Mouse (Mus musculus): ENCODE data around the gene Oprm1.

Oprm1 gene

DNA sequence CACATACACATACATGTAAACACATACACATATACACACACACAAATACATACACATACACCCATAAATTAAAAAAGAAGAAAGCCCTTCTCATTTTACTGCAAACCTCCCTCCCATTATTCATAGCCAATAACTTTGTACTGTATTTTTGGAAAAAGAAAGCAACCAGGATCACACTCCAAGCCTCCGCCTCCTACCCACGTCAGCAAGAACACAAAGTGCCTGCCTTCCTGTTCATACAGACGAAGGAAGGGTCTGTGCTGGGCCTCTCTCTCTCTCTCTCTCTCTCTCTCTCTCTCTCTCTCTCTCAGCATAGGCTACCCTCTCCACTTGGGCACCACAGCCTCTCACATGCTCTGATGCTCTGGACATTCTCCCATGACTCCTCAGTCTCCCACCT is 137.5 kb downstream of the Oprm1 start:
- no peak for DNase-seq (ENCODE audit: low spot score)

DNA sequence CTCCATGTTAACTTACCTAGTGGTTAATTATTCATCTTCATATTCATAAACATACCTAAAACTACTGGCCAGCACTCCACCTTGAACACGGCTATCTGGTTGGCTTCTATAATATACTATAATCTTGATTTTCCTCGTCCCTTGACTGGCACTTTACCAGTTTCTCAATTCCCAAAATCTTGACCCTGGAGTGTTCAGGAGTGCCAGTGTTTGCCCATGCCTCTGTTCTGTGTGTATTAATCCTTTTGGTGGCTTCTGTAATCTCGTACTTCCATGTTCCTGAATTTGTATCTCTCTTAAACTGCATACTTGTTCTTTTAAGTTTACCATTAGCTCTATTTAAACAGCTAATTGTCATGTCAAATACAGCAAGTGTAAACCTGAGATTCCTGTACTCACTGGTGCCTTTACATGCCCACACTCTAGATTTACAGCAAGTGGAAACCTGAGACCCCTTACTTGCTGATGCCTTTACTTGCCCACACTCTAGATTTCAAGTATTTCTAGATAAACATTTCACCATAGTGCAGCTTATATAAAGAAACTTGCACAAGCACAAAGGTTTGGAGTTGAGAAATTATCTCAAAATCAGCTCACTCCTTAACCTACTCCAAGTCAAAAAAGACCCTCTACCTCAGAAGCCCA is 138.5 kb downstream of the Oprm1 start:
- DNase-seq (ENCODE audit: low spot score) = no peak

GRCm38 (mm10) chr10:6900126-6900525 is 141.8 kb downstream of the Oprm1 start:
- no peak for DNase-seq (ENCODE audit: low spot score)

- no peak for DNase-seq (ENCODE audit: low spot score)
Measured at GRCm38 (mm10) chr10:6901819-6902393, 143.6 kb downstream of the Oprm1 start.

GRCm38 (mm10) chr10:6909763-6910162 is 151.5 kb downstream of the Oprm1 start:
- no peak for DNase-seq (ENCODE audit: low spot score)

- DNase-seq (ENCODE audit: low spot score) = no peak
Measured at GRCm38 (mm10) chr10:6915991-6916390, 157.7 kb downstream of the Oprm1 start.

DNA sequence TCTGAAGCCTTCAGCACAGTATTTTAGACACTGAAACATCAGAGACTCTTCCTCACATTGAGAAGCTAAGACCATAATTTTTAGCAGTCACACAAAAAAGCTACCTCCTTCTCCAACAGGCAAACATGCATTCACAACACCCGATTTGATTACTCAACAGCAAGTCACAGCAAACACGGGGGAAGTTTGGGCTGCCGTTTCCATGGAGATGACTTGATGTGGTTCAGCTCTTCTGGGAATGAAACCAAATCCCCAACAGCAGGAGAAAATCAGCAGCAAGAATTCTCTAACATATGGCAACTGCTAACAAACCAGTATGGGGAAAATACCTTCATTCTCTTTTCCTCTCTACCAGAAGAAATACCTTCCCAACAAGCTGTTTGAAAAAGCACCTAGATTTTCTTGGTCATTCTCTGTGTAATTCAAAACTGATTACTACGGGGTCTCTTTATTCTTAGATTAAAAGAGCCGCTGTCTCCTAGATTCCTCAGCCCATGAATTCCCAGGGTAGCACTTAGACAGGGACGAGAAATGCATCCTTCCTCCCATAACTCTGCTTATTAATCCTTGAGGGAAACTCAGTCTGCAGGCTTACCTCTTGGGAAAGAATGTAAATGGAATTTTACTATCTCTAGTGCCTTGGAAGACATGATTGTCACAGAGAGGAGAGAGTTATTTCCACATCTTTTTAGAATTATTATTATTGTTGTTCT is 158.4 kb downstream of the Oprm1 start:
- no peak for DNase-seq (ENCODE audit: low spot score)

GRCm38 (mm10) chr10:6926724-6927123 is 168.4 kb downstream of the Oprm1 start:
- no peak for DNase-seq (ENCODE audit: low spot score)

DNA sequence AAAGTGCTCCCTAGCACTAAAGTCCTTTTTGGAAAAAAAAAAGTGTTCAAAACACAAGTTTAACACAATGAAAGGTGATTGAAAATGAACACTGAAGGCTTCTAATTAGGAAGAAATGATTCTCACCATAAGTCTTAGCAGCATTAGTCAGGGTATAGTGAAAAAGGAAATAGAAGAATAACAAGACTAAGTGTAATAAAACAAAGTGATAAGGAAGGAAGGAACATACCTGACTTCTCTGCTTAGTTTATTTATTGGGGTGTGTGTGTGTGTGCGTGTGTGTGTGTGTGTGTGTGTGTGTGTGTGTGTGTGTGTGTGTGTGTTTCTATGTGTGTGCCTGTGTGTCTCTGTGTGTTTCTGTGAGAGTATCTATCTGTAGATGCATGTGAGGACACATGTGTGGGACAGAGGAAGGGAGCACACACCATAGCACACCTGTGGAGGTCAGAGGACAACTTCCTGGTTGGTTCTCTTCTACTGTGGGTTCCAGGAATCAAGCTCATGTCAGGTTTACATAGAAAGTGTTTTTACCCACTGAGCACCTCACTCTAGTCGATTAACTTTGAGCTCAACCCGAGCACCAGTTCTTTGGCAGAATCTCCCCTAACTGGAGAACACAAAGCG is 169.4 kb downstream of the Oprm1 start:
- no peak for DNase-seq (ENCODE audit: low spot score)

GRCm38 (mm10) chr10:6928905-6929304 is 170.6 kb downstream of the Oprm1 start:
- no peak for DNase-seq (ENCODE audit: low spot score)

GRCm38 (mm10) chr10:6930398-6930797 is 172.1 kb downstream of the Oprm1 start:
- DNase-seq (ENCODE audit: low spot score) = no peak

DNA sequence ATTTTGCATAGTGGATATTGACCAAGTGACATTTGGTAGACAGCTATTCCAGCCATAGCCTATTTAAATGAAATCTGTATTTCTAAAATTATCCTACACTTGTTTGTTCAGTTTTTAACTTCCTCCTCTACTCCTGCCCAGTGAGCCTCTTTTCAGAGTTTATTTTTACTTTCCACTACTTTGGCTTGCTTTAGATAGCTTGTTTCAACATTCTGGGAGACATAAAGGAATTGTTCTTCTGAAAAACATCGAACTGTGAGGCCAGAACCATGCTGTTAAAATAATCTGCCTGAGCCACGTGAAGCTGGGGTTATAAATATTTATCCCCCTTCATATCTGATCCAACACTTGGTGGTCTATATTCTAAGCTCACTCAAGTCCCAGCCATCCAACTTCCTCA is 172.6 kb downstream of the Oprm1 start:
- DNase-seq (ENCODE audit: low spot score) = no peak

GRCm38 (mm10) chr10:6934776-6935175 is 176.5 kb downstream of the Oprm1 start:
- no peak for DNase-seq (ENCODE audit: low spot score)

DNA sequence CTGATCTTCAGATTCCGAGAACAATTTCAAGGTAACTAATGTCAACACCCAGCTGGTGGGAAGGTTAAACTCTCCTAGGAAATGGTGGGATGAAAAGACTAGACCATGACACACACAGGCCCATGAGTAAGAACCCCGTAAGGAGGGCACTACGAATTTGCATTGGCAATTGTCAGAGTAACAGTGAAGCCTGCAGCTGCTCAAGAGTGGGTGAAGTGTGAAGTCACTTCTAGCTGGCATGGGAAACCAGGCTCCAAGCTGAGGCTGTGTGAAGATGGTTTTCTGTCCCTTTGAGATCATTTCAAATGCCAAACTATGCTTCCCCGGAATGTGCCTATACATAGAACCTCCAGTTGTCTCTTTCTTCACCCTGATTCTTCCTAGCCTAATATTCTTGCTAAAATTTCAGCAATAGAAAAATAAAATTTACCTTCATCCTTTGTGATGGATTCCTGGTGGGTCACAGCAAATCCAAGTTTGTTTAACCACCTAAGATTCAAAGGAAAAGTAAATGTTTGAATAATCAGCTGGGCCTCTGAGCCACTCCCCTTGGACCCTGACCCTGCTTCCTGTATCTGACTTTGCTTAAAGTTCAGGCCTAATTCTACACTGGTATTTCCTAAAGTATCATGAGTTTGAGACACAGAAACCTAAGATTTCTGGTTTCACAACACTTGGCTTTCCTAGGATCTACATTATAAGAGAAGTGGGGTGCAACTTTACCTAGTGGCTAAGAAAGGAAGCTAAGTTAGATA is 178.5 kb downstream of the Oprm1 start:
- DNase-seq (ENCODE audit: low spot score) = no peak

- no peak for DNase-seq (ENCODE audit: low spot score)
Measured at GRCm38 (mm10) chr10:6953115-6953514, 194.8 kb downstream of the Oprm1 start.

- no peak for DNase-seq (ENCODE audit: low spot score)
Measured at GRCm38 (mm10) chr10:6954533-6954932, 196.2 kb downstream of the Oprm1 start.

DNA sequence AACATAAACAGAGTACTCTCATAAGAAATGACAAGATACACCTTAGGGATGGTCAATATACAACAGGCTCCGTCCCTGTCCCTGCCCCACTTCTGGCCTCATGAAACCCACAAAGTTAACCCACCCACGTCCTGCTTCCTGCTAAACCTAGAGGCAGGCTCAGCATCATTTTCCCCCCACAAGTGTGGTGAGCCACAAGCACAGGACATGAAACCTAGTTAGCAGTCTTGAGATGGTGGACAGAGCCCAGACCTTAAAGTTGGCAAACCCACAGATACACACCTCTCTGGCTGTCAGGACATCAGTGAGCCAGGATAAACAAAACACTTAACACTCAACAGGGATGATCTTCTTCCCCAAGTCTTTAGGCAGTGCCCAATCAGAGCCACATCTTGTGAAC is 198.1 kb downstream of the Oprm1 start:
- no peak for DNase-seq (ENCODE audit: low spot score)

DNA sequence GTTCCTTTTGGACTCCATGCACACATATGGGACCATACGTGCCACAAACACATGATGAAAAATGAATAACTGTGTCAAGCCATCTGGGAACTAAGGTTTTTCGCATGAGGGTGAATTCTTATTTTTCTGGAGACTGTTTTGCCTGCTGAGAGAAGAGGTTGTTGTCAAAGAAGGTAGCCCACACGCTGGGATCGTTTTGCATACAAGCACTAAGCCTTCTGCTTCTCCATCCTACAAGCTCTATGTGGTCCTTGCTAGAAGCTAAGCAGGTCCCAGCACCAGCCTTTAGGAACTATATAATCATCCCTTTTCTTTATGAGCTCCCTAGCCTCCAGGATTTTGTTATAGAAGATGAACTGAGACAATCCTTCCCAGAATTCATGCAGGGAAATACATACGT is 200.5 kb downstream of the Oprm1 start:
- DNase-seq (ENCODE audit: low spot score) = no peak

- DNase-seq (ENCODE audit: low spot score) = no peak
Measured at GRCm38 (mm10) chr10:6967588-6968242, 209.4 kb downstream of the Oprm1 start.

DNA sequence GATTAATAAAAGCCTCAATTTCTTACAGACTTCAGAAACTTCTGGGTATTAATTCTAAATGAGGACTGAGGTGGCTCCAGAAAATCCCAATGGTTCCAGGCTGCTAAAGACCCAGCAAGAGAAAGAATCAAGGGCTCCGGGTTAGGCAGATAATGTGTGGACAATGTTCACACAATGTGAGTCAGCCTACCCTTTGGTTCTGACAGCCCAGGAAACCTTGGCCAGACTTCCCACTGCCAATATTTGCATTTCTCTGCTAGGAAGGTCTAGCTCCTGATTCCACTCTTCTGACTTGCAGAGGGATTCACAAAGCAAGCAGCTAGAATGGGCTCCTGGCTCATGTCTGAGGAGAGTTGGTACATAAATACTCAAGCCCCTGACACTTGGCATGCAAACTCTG is 210.0 kb downstream of the Oprm1 start:
- no peak for DNase-seq (ENCODE audit: low spot score)

GRCm38 (mm10) chr10:6977843-6978242 is 219.5 kb downstream of the Oprm1 start:
- no peak for DNase-seq (ENCODE audit: low spot score)

GRCm38 (mm10) chr10:6978733-6979132 is 220.4 kb downstream of the Oprm1 start:
- DNase-seq (ENCODE audit: low spot score) = no peak
